Mouse (Mus musculus) left cerebral cortex, adult 11 months (tissue): ENCODE measurements around the gene Zcchc10.
"Not testable (repeated sequence)": the region's sequence is repeated elsewhere in the genome, so short reads cannot be mapped to it uniquely, and the experiment has no call there.

Experiments used
- DNase-seq: peaks from one replicate; pipeline ENCODE4 v3.0.0; 2022; ENCODE audit warnings: low spot score

Zcchc10 gene

DNA sequence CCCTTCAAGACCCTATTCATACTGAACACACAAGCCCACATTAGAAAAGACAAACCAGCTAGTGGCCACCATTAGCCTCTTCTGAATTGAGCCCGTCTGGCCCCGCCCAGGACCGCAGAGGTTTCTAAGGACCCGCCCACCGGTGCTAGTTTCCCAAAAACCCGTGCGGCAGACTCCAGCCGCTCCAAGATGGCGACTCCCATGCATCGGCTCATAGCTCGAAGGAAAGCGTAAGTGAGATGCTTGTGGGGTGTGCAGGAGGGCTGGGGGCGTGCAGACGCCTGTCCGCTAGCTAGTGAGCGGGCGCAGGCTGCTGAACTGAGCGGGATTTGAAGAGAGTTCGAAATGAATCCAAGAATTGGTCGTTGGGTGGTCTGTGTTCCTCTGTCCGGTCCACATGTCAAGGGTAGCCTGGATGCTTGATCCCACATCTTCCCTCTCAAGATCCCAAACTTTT, at the start of gene Zcchc10:
Gene Zcchc10 (plus strand): TSS at position 168 of the 457 bp plus-strand sequence.
- peak; percentile 76 for DNase-seq

GRCm38 (mm10) chr11:53275358-53275757, 49.1 kb upstream of the Zcchc10 start:
- DNase-seq, result no peak

DNA sequence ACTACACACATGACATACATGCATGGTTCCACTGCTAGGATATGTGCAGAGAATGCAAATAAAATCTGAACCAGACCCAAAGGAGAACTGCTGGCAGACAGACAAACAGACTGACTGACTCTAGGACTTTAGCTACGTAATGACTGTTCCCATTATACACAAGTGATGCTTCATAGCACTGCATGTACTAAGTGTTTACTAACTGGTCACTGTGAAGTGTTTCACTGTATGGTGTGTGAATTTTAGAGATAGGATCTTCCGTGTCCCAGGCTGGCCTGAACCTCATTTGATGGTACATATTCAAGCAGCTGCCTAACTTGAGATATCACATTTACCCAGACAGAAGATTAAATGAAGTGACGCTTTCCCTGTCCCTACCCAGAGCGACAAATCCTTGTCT, 46.1 kb upstream of the Zcchc10 start:
- DNase-seq, result no peak

DNA sequence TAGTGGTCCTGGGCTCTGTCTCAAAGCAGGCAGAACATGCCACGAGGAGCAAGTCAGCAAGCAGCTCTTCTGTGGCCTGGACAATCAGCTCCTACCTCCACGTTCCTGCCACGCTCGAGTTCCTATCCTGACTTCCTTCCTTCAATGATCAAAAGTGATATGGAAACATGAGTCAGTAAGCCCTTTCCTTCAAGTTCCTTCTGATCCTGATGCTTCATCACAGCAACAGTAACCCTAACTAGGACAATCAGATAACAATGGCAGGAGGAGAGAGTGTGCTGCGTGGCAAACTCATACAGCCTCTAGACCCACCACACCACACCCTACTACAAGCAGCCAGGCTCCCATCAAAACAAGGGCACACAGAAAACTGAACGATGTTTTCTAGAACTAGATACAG, 38.6 kb upstream of the Zcchc10 start:
- no peak for DNase-seq

DNA sequence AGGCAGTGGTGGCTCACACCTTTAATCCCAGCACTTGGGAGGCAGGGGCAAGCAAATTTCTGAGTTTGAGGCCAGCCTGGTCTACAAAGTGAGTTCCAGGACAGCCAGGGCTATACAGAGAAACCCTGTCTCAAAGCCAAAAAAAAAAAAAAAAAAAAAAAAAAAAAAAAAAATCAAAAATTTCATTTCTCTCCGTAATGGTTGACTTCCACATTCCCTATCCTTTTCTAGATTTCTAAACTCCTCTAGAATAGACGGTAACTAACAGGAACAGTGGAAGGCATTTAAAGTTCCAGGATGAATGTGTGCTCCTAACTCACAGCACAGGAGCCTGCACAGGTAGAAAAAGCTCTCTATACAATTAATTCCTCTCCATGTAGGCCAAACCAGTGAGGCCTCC, 34.3 kb upstream of the Zcchc10 start:
- not testable (repeated sequence) for DNase-seq

GRCm38 (mm10) chr11:53290871-53291270, 33.6 kb upstream of the Zcchc10 start:
- DNase-seq, result no peak

DNA sequence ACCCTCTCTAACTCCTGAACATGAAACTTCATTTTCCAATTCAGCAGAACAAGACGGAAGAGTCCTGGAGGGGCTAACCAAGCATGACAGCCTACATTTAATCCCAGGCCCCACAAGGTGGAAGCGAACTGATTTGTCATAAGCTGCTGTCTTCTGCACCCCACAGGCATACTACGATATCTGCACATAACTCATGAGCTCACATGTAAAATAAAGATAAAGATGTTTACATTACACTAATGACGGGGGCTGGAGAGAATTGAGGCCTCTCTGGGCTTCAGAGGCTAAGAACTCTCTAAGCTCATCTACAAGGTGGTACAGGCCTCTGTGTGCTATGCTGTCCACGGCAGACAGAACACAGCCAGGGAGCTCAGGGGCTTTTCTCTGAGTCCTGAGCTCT, 30.0 kb upstream of the Zcchc10 start:
- no peak for DNase-seq

DNA sequence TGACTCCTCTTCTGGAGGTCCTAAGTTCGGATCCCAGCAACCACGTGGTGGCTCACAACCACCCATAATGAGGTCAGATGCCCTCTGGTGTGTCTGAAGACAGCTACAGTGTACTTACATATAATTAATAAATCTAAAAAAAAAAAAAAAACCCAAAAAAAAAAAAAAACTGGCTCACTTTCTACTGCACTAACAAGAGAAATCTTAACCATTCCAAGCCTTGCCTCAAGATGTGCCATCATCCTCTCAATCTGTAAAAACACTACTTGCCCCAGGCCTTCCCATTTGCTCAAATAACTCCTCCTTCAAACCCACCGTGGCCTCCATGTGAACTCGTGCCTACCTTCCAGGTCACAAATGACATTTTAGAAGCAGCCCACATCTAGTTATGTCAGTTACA, 27.6 kb upstream of the Zcchc10 start:
- no peak for DNase-seq

DNA sequence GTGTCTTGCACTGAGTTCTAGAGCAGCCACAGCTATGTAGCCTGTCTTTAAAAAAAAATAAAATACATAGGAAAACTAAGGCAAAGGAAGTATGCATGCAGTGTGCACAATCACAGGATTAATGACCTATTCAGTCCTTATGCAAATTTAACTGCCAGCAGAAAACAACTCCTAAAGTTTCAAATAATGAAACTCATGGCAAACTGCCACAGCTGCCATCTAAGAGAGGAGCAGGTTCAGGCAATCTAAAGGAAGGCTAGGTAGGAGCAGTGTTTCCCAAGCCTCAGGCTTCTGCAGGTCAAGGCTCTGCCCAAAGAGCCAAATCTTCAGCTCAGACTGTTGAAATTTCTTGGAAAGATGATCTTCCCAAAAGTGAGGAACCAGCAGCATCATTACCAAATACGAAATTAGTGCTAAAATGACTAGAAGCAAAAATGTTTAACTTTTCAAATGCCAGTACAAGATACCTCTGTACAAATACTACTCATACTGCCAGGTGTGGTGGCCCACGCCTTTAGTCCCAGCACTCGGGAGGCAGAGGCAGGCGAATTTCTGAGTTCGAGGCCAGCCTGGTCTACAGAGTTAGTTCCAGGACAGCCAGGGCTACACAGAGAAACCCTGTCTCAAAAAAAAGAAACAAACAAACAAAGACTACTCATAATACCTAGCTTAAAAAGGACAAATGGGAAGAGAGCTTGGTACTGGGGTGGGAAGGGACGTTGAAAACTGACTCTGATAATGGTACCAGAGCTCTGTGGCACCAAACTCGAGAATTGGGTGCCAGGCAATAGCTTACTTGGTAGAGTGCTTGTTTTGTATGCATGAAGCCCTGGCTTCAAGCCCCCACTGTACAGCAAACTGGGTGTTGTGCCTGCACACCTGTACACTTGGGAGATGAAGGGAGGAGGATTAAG, 26.3 kb upstream of the Zcchc10 start:
- DNase-seq, result no peak

DNA sequence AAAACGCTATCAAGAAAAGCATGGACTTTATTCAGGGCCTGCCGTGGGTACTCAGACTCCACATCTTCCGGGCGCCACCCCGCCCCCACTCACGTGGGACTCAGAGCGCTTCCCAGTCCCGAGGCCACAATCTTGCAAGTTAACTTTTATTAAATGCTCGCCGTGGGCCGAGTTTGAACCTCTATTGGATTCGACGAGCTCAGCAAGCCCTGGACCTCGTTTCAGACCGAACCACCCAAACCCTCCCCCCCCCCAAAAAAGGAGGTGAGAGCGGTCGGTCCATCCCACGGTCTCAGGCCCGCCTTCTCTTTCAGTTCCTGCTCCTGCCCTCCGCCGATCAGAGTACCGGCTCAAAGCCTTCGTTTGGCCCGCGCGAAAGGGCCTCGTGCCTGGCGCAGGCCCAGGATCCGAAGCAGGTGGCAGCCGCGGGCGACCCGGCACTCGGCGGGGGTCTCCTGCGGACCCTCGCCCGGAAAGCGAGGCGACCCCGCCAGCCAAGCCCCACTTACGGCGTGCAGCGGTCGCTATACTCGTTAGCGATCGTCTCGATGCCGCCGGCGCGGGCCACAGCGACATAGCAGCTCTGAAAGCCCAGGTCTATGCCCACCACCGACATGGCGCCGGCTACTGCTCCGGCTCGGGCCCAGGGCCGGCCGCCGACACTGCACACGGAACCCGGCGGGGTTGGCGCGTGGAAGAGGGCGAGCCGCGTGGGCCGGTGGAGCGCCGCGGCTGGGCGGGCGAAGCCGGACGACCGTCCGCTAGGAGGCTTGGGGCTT, 24.7 kb upstream of the Zcchc10 start:
- DNase-seq, result peak; percentile 42

DNA sequence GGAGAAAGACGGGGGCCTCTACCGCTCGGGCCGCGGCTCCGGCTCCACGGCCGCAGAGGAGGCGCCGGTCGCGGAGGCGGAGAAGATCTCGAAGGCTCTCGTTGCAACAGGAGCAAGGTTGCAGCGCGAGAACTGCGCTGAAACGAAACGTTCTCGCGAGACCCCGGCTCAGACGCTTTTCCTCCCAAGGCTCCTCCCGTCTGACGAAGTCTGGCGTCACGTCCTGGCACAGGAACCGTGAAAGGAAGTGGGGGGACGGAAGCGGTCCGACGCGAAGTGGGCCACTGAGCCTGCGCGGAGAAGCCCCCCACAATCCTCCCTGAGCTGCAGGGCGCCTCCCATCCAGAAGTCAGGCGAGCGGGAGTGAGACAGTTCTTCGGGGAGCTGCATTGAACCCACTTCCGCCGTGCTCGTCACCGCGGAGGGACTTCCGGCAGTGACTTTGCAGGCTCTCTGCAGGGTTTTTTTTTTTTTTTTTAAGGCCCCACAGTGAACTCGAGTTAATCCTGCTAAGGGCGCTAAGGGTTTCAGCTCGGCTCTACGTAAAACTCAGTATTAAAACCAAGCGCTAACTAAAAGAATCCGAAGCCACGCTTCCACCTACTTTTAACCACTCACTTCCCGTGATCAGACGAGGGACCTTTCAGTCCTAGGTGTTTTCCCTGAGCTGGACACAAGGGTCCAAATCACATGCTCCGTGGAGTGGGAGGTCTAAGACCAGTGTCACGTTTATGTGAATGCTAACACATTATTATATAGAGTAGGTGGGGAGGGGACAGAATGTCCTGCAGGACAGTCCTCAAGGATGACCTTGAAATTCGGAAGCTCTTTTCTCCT, 23.9 kb upstream of the Zcchc10 start, which contains the start of gene Hspa4:
Gene Hspa4 (minus strand): TSS at position 128 of the 837 bp plus-strand sequence.
- peak; percentile 96 for DNase-seq

- DNase-seq, result no peak
These were observed 23.3 kb upstream of the Zcchc10 start for GRCm38 (mm10) chr11:53301167-53301515.

DNA sequence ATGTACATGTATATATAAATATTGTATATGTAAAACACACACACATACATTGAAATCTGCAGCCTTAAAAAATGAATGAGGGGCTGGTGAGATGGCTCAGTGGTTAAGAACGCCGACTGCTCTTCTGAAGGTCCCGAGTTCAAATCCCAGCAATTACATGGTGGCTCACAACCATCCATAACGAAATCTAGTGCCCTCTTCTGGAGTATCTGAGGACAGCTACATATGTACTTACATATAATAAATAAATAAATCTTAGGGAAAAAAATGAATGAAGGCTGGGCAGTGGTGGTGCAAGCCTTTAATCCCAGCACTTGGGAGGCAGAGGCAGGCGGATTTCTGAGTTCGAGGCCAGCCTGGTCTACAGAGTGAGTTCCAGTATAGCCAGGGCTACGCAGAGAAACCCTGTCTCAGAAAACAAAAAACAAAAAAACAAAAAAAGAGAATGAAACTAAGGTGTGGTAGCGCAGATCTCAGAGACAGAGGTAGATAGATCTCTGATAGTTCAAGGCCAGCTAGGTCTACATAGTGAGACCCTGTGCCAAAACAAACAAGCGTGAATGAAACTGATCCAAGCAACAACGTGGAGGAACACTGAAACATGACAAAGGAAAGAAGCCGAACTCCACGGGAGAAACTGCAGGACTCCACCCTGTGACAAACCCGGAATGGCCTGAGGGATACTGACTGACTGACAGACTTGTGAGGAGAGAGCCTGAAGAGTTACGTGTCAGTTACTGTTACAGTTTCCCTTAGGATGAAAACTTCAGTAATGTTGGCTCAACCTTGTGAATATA, 20.2 kb upstream of the Zcchc10 start:
- DNase-seq, result no peak

GRCm38 (mm10) chr11:53306965-53307364, 17.5 kb upstream of the Zcchc10 start:
- DNase-seq, result no peak

- no peak for DNase-seq
These were observed 16.9 kb upstream of the Zcchc10 start for GRCm38 (mm10) chr11:53307558-53308065.

GRCm38 (mm10) chr11:53308251-53308864, 16.1 kb upstream of the Zcchc10 start:
- no peak for DNase-seq

DNA sequence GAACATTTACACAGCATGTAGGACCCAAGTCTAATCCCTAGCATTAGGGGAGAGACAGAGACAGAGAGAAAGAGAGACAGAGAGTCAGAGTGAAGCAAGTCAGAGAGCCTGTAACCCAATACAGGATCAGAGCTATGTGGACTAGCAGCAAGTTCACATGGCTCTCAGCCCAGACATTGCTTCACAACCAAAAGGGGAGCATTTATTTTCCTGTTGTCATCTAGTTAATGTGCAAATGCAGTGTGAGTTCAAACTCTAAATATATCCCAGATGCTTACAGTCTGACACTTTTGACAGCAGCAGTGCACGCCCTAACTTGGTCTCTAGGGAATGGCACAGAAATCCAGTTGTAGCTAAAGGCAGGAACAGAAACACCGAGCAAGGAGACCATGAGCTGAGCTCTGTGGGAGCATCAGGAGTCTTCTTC, 15.6 kb upstream of the Zcchc10 start:
- DNase-seq, result no peak

GRCm38 (mm10) chr11:53311385-53311784, 13.1 kb upstream of the Zcchc10 start:
- no peak for DNase-seq

DNA sequence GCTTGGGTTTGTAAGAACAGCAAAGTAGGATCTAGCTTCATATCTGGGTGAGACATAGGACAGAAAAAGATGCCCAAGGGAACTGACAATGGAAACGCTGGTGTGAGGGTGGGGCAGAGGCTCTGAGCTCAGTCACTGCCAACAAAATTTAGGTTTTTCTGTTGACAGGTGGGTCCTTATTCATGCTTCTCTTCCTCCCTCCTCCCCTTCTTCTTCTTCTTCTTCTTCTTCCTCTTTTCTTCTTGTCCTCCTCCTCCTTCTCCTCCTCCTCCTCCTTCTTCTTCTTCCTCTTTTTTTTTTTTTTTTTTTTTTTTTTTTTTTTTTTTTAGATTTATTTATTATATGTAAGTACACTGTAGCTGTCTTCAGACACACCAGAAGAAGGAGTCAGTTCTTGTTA, 11.7 kb upstream of the Zcchc10 start:
- not testable (repeated sequence) for DNase-seq

GRCm38 (mm10) chr11:53314770-53315173, 9.7 kb upstream of the Zcchc10 start:
- DNase-seq, result no peak

- no peak for DNase-seq
These were observed 7.5 kb upstream of the Zcchc10 start for GRCm38 (mm10) chr11:53316996-53317395.
